Mouse (Mus musculus): ENCODE measurements around the gene Dnah5. TPM values are rescaled to one million over a fixed set of nuclear protein-coding genes. Genes with fewer than 3 reads are reported as not detected.

The Dnah5 gene
- polyA plus RNA-seq, 1 experiment from 2014 or later: 0.20 TPM

GRCm38 (mm10) chr15:28515176-28515575, 311.6 kb downstream of the Dnah5 start:
- Histone ChIP-seq H3K27me3 (no peaks in the 10 kb centered on the region), H3K36me3 (no peaks in the 10 kb centered on the region), H3K27ac (no peak overlapping the region), H3K9ac (no peak overlapping the region), H3K4me2 (no peak overlapping the region), H3K9me3 (no peaks in the 10 kb centered on the region), H3K4me3 (no peak overlapping the region), H3K4me1 (no peaks in the 10 kb centered on the region)
- 64% methylated on average over 4 of the region's 4 CpGs for WGBS
- no peak for ATAC-seq (ENCODE audit: borderline replicate concordance, extremely low read depth, low FRiP score, low TSS enrichment)

Other genes with a start within 250 kb of the Dnah5 start
- gene Trio, start 177.9 kb upstream of the Dnah5 start, polyA plus RNA-seq (2015; fragmentation: Nextera tagmentation; extraction: Ambion mirVana): 17.4 and 18.7 TPM in 2 replicates